In the genomic region with DNA sequence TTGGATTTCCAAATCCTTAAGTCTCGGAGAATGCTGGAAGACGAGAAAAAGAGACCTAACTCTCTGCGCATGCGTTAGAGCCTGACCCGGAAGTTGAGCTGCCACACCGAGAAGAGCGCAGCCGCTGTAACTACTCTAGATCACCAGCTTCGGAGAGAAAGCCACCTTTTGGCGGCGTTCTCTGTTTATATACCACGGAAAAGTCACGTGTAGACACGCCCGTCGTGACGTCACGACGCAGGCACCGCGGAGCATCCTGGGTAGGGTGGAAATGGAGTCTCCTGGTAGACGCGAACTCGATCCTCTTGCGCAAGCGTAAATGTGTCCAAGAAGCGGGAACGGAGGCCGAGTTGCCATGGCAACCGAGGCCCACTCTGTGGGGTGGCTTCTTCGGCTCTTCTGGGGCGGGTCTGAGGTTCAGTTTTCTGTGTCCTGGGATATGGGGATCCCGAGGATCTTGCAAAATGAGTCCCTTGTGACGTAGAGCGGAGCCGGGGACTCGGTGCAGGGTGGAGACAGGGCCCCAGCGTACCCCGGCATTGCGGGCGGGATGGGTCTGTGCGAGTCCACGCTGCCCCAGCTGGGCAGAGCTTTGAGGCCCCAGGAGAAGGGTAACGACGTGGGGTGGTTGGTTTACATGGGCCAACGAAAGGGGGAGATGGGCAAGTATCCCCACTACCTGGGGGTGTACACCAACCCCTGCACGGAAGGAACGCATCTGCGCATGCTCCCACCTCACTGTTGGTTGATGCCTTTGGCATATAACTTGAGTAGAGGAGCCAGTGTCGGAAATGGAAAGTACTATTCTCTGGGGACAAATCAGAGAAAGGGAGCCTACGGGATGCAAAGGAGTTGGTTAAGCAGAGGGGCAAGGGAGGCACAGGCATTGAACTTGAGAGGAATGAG, we compare ENCODE assay signal across 8 mouse cellular contexts. TPM values are rescaled to one million over a fixed set of nuclear protein-coding genes. Genes with fewer than 3 reads are reported as not detected.
A peak's percentile ranks its signal among the peaks of the same experiment; 100 is the strongest.
DNase-seq lines count a peak whose midpoint lies in the region; ATAC-seq and TF ChIP-seq lines count a peak whose summit lies in the region.

TSS of gene Gtf2f1 (minus strand) at position 53 of the 906 bp plus-strand sequence.
TSS of gene Gm17949 (plus strand) at position 234 of the 906 bp plus-strand sequence.

- H3K4me2 ChIP-seq in lung, postnatal 0 days (replicated peaks; ENCODE audit: low read depth, low read length): peak within 1 kb of the TSS; percentile 74

- H3K27me3 ChIP-seq in hindbrain, embryonic 10.5 days (ENCODE audit: insufficient read depth, poor library complexity, severe bottlenecking): no peaks in the 10 kb centered on the region
- H3K27me3 ChIP-seq in lung, postnatal 0 days (replicated peaks; ENCODE audit: insufficient read depth, low read length): no peaks in the 10 kb centered on the region

- ATAC-seq in frontal cortex, adult (ENCODE audit: low TSS enrichment): peak; percentile 90
- peak; percentile 94 for ATAC-seq in lung, postnatal 0 days

- peak within 1 kb of the TSS; percentile 97 for H3K27ac ChIP-seq in hindbrain, embryonic 10.5 days
- H3K27ac ChIP-seq in lung, postnatal 0 days (ENCODE audit: low read length): peak within 1 kb of the TSS; percentile 82

- H3K9ac ChIP-seq in lung, postnatal 0 days (replicated peaks; ENCODE audit: low read depth): peak within 1 kb of the TSS; percentile 69

- TF ChIP-seq CTCF in lung, postnatal 0 days (IDR thresholded peaks at IDR 0.05): peak; percentile 55

- no peaks in the 10 kb centered on the region for H3K9me3 ChIP-seq in hindbrain, embryonic 10.5 days
- H3K9me3 ChIP-seq in lung, postnatal 0 days (ENCODE audit: low read length): no peaks in the 10 kb centered on the region

- TF ChIP-seq EP300 in lung, postnatal 0 days (IDR thresholded peaks at IDR 0.05): peak; percentile 54; the same call in 1 of the 2 replicates

- peaks cover 23% of the 10 kb centered on the region for H3K4me1 ChIP-seq in hindbrain, embryonic 10.5 days (replicated peaks)
- H3K4me1 ChIP-seq in lung, postnatal 0 days (ENCODE audit: insufficient read depth, low read depth, low read length): no peaks in the 10 kb centered on the region

- peaks cover 31% of the 10 kb centered on the region for H3K36me3 ChIP-seq in hindbrain, embryonic 10.5 days
- H3K36me3 ChIP-seq in lung, postnatal 0 days (ENCODE audit: insufficient read depth, low read length): peaks cover 4% of the 10 kb centered on the region; the same call in 1 of the 2 replicates

- H3K4me3 ChIP-seq in hindbrain, embryonic 10.5 days: peak within 1 kb of the TSS; percentile 78
- H3K4me3 ChIP-seq in lung, postnatal 0 days (ENCODE audit: low read depth, low read length): peak within 1 kb of the TSS; percentile 68

- under 1% methylated on average over 51 of the region's 51 CpGs for WGBS in hindbrain, embryonic 10.5 days
- under 1% methylated on average over 51 of the region's 51 CpGs for WGBS in lung, postnatal 0 days

- DNase-seq in MN1 (ENCODE audit: low spot score): peak; percentile 100
- DNase-seq in cerebellum, adult 9-10 months: peak; percentile 96
- peak; percentile 98 for DNase-seq in hindbrain, embryonic 10.5 days (ENCODE audit: low spot score)
- peak; percentile 97 for DNase-seq in layer of hippocampus, adult 9-11 months
- peak; percentile 99 for DNase-seq in lung, postnatal 0 days (ENCODE audit: low spot score)
- DNase-seq in ovary, postnatal 14 days (ENCODE audit: low spot score): peak; percentile 87
- DNase-seq in thymus, postnatal 14 days: peak; percentile 93

RNA-seq across cellular contexts. Expression of gene Gtf2f1, which starts in this region (rescaled TPM):
- 71.0 and 78.3 TPM in 2 replicates for polyA plus RNA-seq in hindbrain, embryonic 10.5 days (2016; fragmentation: Nextera tagmentation; extraction: Ambion mirVana)
- 33.3 and 37.0 TPM in 2 replicates for polyA plus RNA-seq in lung, postnatal 0 days (2015; fragmentation: Nextera tagmentation; extraction: Ambion mirVana)

RNA-seq across cellular contexts. Expression of gene Gm17949, which starts in this region (rescaled TPM):
- 0.41 and 0.43 TPM in 2 replicates for polyA plus RNA-seq in hindbrain, embryonic 10.5 days (2016; fragmentation: Nextera tagmentation; extraction: Ambion mirVana)
- polyA plus RNA-seq in lung, postnatal 0 days (2015; fragmentation: Nextera tagmentation; extraction: Ambion mirVana): 0.50 and 0.68 TPM in 2 replicates

Comparison
In these comparisons a context has a peak if more than half of its experiments do, and no peak if none do; other contexts are left out.
1. Peak in every context shown above with its lines: DNase-seq, ATAC-seq, H3K4me3 ChIP-seq and H3K27ac ChIP-seq.